Mouse (Mus musculus): ENCODE measurements at regions not wholly inside any gene's neighbourhood (a gene's known extent, or its start where the extent isn't known, plus 50 kb on each side); places are given as distances from the start of the nearest gene placed in this dataset.

DNA sequence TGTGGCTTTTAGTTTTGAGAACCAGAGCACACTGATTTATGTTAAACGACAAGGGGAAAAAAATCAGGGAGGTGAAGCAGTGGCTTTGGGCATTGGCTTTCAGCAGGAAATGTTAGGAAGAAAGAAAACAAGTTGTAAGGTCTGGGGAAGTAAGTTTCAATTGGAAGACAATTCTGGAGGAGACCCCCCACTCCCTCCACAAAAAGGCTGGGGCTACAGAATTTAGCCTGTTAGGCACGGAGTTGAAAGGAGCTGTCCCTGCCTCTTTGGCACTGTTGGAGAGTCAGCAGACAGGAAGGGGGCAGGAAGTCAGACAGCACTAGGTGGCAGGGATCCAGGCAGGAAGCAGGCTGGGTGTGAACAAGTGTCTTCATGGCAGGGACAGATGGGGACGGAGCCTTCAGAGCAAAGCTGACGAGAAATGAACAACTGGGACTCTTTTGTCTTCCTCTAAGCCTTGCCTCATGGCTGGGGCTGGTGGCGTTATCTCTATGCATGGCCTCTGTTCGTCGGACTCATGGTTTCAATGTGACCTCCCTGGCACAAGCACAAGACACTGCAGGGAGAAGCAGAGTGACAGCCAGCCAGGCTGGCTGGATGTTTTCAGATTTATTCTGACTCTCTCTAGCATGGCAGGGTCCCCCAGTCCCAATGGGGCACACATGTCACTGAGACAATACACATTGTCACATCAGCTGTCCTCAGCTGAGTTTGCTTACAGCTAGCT lies 338.0 kb downstream of the 1500009L16Rik start:
- H3K9me3 ChIP-seq (ENCODE audit: low read length): no peaks in the 10 kb centered on the region
- DNase-seq: peak; percentile 75
- peak; percentile 92 for ATAC-seq
- H3K4me3 ChIP-seq (ENCODE audit: low read depth, low read length): no peak overlapping the region
- H3K4me1 ChIP-seq (ENCODE audit: insufficient read depth): 0 out of 2 replicates have a peak, but pooled peaks cover 4% of the 10 kb centered on the region
- 6% methylated on average over 7 of the region's 7 CpGs for WGBS
- H3K27me3 ChIP-seq (ENCODE audit: insufficient read depth, low read length): no peaks in the 10 kb centered on the region
- H3K36me3 ChIP-seq (ENCODE audit: insufficient read depth): no peaks in the 10 kb centered on the region
- no peak overlapping the region for H3K4me2 ChIP-seq (ENCODE audit: low read depth)
- no peak for TF ChIP-seq CTCF (IDR thresholded peaks at IDR 0.05; ENCODE audit: low read depth)
- 0 out of 2 replicates have a peak overlapping the region, but pooled peaks have one; percentile 14 for H3K9ac ChIP-seq
- peak overlapping the region; percentile 73; the same call in 1 of the 2 replicates for H3K27ac ChIP-seq (ENCODE audit: low read depth, low read length)

DNA sequence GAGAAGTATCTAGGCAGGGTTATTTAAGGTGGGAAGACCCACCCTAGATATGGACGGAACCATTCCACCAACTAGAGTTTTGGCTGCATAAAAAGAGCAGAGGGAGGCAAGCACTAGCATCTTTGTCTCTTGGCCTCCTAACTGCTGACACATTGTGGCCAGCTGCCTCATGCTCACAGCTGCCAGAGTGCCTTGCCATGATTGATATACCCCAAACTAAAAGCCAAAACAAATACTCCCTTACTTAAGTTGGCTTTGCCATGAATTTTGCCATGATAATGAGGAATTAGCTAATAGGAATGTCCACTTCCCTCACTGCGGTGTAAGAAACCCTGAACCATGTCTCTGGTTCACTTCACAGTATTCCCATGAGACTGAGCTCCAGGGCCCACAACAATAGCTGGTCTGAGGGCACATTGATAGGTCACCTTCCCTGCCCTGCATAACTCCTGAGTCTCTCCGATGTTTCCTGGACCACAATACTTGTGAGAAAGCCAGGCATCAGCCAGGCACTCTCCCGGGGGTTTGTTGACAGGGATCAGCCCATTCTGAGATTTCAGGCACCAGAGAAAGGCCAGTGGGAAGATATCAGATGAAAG lies 344.5 kb downstream of the 1500009L16Rik start:
- H3K9me3 ChIP-seq (ENCODE audit: low read length): no peaks in the 10 kb centered on the region
- no peaks in the 10 kb centered on the region for H3K4me1 ChIP-seq (ENCODE audit: insufficient read depth)
- DNase-seq: no peak
- H3K36me3 ChIP-seq (ENCODE audit: insufficient read depth): no peaks in the 10 kb centered on the region
- no peak overlapping the region for H3K27ac ChIP-seq (ENCODE audit: low read depth, low read length)
- 80% methylated on average over 4 of the region's 4 CpGs for WGBS
- ATAC-seq: no peak
- no peaks in the 10 kb centered on the region for H3K27me3 ChIP-seq (ENCODE audit: insufficient read depth, low read length)
- H3K9ac ChIP-seq: no peak overlapping the region
- H3K4me3 ChIP-seq (ENCODE audit: low read depth, low read length): no peak overlapping the region
- no peak overlapping the region for H3K4me2 ChIP-seq (ENCODE audit: low read depth)
- no peak for TF ChIP-seq CTCF (IDR thresholded peaks at IDR 0.05; ENCODE audit: low read depth)

DNA sequence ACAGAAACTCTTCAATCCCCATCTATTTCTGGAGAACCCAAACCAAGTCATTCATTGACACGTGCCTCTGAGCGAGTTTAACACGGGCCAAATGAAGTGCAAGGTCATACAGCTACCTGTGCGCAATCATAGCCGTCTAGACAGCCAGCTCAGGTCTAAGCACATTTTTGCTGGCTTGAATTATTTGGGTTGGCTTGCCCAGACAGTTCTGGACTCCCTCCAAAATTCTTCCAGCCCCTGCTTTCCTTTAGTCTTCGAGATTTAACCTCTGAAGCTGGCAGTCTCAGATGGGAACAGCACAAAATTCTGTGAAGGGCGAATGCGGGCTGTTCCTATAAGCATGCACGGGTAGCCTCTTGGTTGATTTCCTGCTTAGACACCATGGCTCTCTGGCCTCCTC lies 347.1 kb downstream of the 1500009L16Rik start:
- Histone ChIP-seq H3K4me3 (ENCODE audit: low read depth, low read length) (no peak overlapping the region), H3K4me2 (ENCODE audit: low read depth) (no peak overlapping the region), H3K27me3 (ENCODE audit: insufficient read depth, low read length) (no peaks in the 10 kb centered on the region), H3K9ac (no peak overlapping the region), H3K4me1 (ENCODE audit: insufficient read depth) (no peaks in the 10 kb centered on the region; the same call in 1 of the 2 replicates), H3K36me3 (ENCODE audit: insufficient read depth) (no peaks in the 10 kb centered on the region), H3K27ac (ENCODE audit: low read depth, low read length) (no peak overlapping the region), H3K9me3 (ENCODE audit: low read length) (no peaks in the 10 kb centered on the region)
- no peak for DNase-seq
- no peak for ATAC-seq
- 66% methylated on average over 9 of the region's 9 CpGs for WGBS
- TF ChIP-seq CTCF (IDR thresholded peaks at IDR 0.05; ENCODE audit: low read depth): no peak

DNA sequence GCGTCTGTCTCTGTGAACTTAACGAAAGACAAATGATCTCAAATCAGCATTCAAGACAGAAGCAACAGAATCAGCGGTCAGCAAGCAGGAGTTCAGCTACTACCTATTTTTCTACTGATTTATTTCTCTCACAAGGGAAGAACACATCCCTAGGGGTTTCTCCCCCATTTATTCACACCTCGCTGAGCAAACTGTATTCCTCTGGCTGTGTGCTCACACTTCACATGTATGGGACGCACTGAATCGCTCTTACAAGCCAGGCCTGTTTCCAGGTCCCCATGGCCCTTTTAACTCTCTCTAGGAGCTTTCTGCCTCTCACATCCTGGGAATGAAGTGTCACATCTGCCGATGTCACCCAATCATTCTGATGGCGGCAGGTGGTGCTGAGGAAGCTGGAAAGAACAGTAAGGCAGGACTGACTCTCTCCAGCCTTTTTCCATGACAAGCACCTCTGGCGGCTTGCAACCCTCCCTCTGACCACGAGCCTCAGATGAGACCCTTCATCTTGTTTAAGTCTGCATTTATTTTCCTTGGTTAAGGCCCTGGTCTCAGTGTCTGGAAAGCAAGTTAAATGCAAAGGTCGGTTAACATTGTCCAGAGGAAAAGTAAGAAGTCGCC lies 350.3 kb downstream of the 1500009L16Rik start:
- ATAC-seq (no peak), DNase-seq (no peak)
- WGBS: 34% methylated on average over 12 of the region's 12 CpGs
- Histone ChIP-seq H3K36me3 (ENCODE audit: insufficient read depth) (no peaks in the 10 kb centered on the region), H3K4me1 (ENCODE audit: insufficient read depth) (no peaks in the 10 kb centered on the region; the same call in 1 of the 2 replicates), H3K9me3 (ENCODE audit: low read length) (0 out of 2 replicates have a peak, but pooled peaks cover 5% of the 10 kb centered on the region), H3K4me2 (ENCODE audit: low read depth) (no peak overlapping the region), H3K27me3 (ENCODE audit: insufficient read depth, low read length) (no peaks in the 10 kb centered on the region), H3K27ac (ENCODE audit: low read depth, low read length) (no peak overlapping the region), H3K4me3 (ENCODE audit: low read depth, low read length) (no peak overlapping the region), H3K9ac (no peak overlapping the region)
- TF ChIP-seq CTCF (IDR thresholded peaks at IDR 0.05; ENCODE audit: low read depth): no peak

DNA sequence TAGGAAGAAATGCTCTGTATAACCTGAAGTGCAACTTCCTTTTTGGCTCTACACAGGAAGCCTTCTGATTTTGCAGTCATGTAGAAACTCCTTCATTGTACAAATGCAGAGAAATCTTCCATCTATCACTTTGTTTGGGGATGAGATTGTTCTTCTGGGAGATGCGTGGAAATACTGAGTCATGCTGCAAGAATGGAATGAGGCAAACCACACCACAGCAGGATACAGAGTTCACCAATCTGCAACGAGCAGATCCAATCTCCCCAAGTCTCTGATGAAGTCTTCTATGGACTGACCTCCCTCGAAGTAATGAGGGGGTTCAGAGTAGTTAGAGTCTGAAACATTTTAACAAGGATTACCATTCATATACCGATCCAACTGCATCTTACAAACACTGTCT lies 352.9 kb downstream of the 1500009L16Rik start:
- TF ChIP-seq CTCF (IDR thresholded peaks at IDR 0.05; ENCODE audit: low read depth): no peak
- no peak overlapping the region for H3K9ac ChIP-seq
- 79% methylated on average over 4 of the region's 4 CpGs for WGBS

DNA sequence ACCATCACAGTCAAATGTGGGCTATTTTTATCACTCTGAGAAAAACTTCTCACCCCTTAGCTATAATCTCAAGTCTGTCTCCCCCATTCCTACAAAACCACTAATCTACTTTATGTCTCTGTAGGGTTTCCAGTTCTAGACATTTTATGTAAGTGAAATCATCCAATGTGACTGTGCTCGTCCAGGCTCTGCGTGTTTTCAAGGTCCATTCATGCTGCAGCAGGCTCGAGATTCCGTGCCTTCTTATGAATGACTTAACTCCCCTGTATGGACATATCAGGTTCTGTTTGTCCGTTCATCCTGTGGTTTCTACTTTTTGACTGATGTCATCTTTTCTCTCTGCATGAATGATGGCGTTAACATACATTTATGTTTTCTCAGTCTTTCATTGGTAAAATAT lies 357.6 kb downstream of the 1500009L16Rik start:
- Histone ChIP-seq H3K4me3 (ENCODE audit: low read depth, low read length) (no peak overlapping the region), H3K4me1 (ENCODE audit: insufficient read depth) (no peaks in the 10 kb centered on the region), H3K9ac (no peak overlapping the region), H3K36me3 (ENCODE audit: insufficient read depth) (no peaks in the 10 kb centered on the region), H3K27ac (ENCODE audit: low read depth, low read length) (no peak overlapping the region), H3K27me3 (ENCODE audit: insufficient read depth, low read length) (no peaks in the 10 kb centered on the region), H3K4me2 (ENCODE audit: low read depth) (no peak overlapping the region), H3K9me3 (ENCODE audit: low read length) (0 out of 2 replicates have a peak, but pooled peaks cover 5% of the 10 kb centered on the region)
- DNase-seq (no peak), ATAC-seq (no peak)
- no peak for TF ChIP-seq CTCF (IDR thresholded peaks at IDR 0.05; ENCODE audit: low read depth)
- 89% methylated on average over 6 of the region's 6 CpGs for WGBS

More for the DNA sequence above, 352.9 kb downstream of the 1500009L16Rik start:
- H3K27ac ChIP-seq (ENCODE audit: low read depth, low read length): no peak overlapping the region
- 0 out of 2 replicates have a peak, but pooled peaks cover 5% of the 10 kb centered on the region for H3K9me3 ChIP-seq (ENCODE audit: low read length)
- H3K4me3 ChIP-seq (ENCODE audit: low read depth, low read length): no peak overlapping the region
- no peaks in the 10 kb centered on the region; the same call in 1 of the 2 replicates for H3K4me1 ChIP-seq (ENCODE audit: insufficient read depth)
- H3K4me2 ChIP-seq (ENCODE audit: low read depth): no peak overlapping the region
- H3K27me3 ChIP-seq (ENCODE audit: insufficient read depth, low read length): no peaks in the 10 kb centered on the region
- H3K36me3 ChIP-seq (ENCODE audit: insufficient read depth): no peaks in the 10 kb centered on the region
- ATAC-seq (no peak), DNase-seq (no peak)

DNA sequence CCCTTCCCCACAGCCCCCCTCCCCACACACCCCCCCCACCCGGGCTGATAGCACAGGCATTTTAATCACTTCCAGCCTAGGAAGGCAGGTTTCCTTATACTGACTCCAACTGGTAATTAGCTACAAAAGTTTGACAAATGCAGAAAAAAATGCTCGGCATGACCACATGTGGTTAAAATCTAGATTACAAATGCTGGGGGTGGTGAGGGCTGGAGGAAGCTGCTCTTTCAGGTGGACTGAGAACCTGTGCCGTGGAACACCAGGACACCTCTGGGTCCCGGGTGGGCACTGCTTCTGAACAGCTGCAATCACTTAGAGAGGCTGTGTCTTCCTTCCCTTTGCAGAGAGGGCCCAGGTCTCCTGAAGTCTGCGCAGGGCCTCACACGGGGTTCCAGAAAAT lies 358.7 kb downstream of the Nuak1 start:
- Histone ChIP-seq H3K27ac (ENCODE audit: low read depth, low read length) (no peak overlapping the region), H3K4me1 (ENCODE audit: insufficient read depth) (no peaks in the 10 kb centered on the region), H3K9me3 (ENCODE audit: low read length) (0 out of 2 replicates have a peak, but pooled peaks cover 5% of the 10 kb centered on the region), H3K9ac (no peak overlapping the region), H3K4me3 (ENCODE audit: low read depth, low read length) (no peak overlapping the region), H3K27me3 (ENCODE audit: insufficient read depth, low read length) (no peaks in the 10 kb centered on the region), H3K4me2 (ENCODE audit: low read depth) (no peak overlapping the region), H3K36me3 (ENCODE audit: insufficient read depth) (no peaks in the 10 kb centered on the region)
- no peak for DNase-seq
- ATAC-seq: no peak
- no peak for TF ChIP-seq CTCF (IDR thresholded peaks at IDR 0.05; ENCODE audit: low read depth)
- WGBS: 60% methylated on average over 6 of the region's 6 CpGs

Data from forebrain, postnatal 0 days (tissue).